Mouse (Mus musculus): ENCODE results near the gene Nxnl1.
"Not testable (repeated sequence)": the region's sequence is repeated elsewhere in the genome, so short reads cannot be mapped to it uniquely, and the experiment has no call there.

Gene Nxnl1

DNA sequence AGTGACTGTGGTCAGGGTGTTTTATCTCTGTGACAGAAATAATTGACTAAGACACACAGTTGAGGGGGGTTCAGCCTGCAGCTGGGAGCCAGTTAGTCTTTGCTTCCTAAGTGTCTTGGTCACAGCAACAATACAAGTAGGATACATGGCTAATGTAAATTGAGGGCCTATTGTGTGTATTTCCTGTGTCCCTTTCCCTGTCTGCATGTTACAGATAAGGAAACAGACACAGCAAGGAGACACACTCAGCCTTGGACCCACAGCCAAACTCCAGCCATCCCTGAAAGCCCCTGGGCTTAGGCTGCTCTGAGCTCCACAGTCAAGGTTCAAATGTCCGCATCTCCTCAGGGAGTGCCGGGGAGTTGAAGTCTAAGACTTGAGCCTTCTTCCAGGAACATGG is 11.8 kb downstream of the Nxnl1 start:
- DNase-seq (ENCODE audit: low spot score): no peak

DNA sequence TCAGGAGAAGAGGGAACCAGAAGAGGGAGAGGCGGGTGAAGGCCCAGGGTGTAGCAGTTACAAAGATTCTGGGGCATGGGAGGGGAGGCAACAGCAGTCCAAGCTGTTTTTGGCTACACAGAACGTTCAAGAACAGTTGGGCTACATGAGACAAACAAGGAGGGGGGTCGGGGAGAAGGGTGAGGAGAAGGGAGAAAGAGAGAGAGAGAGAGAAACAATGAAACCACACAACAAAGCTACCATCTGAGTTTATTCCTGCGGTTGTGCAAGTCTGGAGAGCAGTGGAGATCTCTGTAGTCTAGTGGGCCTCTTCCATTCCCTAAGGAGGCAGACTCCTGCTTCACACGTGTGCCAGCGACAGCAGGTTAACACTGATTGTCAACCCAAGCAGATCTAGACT is 12.4 kb downstream of the Nxnl1 start:
- DNase-seq (ENCODE audit: low spot score): no peak

DNA sequence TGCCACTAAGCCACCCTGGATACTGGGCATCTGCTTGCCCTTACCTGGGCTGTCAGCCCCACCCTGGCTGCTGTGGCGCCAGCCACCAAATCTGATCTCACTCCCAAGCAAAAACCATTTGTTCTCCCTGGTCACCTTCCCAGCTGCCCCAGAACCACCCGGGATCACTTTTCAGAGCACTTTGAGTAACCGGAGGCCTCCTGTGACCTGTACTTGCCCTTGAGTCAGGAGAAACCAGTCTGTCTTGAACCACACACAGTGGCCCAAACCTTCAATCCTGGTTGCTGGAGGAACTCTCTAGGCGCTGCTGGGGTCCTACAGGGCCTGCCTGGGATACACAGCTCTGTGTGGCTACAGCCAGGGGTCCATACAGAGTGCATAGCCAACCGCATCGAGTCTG is 13.6 kb downstream of the Nxnl1 start:
- no peak for DNase-seq (ENCODE audit: low spot score)

DNA sequence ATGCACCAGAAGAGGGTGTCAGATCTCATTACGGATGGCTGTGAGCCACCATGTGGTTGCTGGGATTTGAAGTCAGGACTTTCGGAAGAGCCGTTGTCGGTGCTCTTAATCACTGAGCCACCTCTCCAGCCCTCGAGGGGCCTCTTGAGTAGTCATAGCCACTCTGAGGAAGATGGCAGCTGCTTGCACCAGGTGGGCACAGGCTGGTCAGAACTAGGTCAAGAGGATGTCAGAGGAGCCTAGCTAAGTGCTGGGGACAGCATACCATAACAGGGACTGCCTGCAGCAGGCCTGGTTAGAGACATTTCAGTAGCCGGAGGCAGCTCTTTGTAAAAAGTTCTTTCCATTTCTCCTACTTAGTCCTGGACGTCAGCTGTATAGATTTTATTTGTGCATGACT is 15.6 kb downstream of the Nxnl1 start:
- DNase-seq (ENCODE audit: low spot score): no peak

DNA sequence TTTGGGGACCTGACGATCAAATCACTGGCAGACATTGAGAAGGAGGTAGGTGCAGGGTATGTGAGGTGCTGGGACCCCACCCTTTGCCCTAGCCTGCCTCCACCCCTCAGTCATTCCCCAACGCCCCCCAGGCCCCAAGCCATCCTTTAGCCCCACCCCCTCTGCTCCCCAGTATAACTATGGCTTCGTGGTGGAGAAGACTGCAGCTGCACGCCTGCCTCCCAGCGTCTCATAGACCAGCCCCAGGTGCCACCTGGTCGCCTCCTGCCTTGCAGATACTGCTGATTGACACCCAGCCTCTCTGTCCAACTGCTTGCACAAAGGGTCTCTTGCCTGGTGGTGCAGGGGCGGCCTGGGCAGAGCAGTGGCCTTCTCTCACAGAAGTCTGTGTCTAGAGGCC is 18.8 kb downstream of the Nxnl1 start:
- DNase-seq (ENCODE audit: low spot score): no peak

DNA sequence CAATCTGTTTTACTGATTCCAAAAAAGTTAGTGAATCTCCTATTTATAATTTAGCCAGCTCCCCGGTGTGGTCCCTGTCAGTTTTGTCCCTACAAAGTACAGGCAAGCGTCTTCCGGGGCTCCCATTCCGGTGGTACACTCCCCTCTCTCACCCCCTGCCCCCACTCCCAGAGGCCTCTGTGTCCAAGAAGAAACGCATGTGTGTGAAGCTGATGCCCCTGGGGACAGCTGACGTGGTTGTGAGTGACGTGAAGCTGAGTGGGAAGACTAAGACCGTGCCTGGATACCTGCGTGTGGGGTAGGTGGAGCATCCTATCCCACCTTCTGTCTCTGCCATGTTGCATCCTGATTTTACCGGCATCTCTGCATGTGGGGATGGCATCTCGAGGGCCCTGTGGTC is 21.3 kb downstream of the Nxnl1 start:
- DNase-seq (ENCODE audit: low spot score): no peak

DNA sequence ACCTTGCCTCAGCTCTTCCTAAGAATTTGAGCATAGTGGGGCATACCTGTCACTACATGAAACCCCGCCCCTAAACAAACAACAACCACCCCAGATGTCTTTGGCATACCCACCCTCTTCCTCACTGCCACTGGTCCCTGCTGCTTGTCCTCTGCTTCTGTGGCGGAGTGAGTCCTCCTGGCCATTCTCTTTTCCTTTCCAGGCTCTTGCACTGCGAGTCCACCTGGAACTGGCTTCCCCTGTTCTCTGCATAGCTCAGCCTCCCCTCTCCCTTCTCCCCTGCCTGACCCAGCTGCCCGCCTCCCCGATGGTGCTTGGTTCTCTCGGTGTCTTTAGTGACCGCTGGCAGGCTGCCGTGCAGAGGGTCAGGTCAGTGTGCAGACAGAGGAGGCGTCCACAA is 22.6 kb downstream of the Nxnl1 start:
- no peak for DNase-seq (ENCODE audit: low spot score)

DNA sequence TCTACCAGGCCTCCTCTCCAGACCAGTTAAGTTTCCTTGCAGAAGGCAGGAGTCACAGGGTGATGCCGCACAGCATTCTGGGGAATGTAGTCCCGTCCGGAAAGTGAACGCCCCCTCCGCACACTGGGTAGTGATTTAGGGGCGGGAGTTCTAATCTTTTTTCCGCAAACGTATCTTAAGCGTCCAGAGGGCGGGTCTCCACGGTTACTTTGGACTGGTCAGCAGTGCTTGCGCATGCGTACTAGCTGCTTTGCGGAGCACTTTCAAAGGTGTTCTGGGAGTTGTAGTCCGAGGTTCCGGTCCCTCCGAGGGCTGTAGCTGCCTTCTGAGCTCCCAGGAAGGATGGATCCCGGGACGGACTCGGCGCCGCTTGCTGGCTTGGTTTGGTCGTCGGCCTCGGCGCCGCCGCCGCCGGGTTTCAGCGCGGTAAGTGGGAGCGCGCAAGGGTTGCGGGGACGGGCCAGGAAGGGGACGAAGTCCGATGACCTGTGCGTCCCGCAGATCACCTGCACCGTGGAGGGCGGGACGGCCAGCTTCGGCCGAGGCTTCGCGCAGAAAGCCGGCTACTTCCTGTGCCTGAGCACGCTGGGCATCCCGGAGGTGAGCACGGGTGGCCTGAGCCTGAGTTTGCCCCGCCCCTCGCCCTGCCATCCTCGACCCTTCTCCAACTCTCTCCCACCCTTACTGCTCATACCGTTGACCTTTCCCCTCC is 23.6 kb downstream of the Nxnl1 start, which contains the start of gene Mvb12a:
Gene Mvb12a, plus strand, starts transcription at position 291 of the 712 bp plus-strand sequence.
- peak; percentile 98 for DNase-seq (ENCODE audit: low spot score)

DNA sequence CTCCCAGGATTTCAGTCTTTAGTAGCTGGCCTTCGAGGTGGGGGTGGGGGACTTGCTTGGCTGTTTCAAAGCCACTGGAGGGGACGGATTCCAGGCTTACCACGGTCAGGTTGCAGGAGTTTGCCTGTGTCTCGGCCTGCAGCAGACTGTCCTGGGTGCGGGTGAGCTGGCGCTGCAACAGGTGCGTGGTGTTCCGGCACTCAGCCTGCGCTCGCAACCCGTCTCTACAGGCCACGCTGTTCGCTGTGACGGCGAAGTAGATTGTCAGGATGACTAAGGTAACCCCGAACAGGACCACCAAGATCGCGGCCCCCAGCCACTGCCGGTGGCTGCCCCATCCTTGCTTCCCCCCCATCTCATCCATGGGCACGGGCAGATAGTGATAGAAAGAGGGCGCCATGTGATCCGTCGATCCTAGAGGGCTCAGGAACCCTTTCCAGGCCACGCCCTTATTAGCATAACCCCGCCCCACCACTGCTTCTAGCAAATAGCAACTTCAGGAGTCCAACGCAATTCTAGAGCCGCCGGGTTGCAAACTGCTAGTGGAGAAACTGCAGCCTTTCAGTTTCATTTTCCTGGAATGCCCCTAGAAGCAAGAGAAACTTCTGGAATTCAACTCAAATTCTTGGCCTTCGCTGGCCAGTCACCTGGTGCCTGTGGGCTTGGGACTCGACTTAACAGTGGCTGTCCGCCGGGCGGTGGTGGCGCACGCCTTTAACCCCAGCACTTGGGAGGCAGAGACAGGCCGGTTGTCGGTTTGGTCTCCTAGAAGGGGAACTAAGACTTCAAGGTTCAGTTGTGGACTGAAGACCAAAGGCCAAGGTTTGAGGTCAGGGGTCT is 29.2 kb downstream of the Nxnl1 start, which contains the start of gene Bst2:
Gene Bst2, minus strand, starts transcription at position 429 of the 840 bp plus-strand sequence.
- peak; percentile 89 for DNase-seq (ENCODE audit: low spot score)

DNA sequence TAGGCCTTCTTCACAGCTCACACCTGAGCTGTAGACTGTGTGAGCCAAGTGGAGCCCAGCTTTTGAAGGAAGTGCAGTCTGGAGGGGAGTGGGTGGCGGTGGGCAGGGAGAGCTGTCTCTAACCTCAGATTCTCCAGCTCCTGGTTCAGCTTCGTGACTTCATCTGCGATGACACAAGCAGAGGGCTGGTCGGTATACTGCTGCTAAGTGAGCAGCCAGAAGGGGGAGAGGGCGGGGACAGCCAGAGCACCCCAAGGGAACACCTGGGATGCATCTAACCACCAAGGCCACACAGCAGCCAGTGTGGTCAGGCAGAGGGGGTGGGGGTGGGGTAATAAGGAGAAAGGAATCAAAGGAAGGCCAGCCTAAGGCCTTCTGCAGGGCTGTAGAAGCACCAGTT is 30.7 kb downstream of the Nxnl1 start:
- peak; percentile 49 for DNase-seq (ENCODE audit: low spot score)

DNA sequence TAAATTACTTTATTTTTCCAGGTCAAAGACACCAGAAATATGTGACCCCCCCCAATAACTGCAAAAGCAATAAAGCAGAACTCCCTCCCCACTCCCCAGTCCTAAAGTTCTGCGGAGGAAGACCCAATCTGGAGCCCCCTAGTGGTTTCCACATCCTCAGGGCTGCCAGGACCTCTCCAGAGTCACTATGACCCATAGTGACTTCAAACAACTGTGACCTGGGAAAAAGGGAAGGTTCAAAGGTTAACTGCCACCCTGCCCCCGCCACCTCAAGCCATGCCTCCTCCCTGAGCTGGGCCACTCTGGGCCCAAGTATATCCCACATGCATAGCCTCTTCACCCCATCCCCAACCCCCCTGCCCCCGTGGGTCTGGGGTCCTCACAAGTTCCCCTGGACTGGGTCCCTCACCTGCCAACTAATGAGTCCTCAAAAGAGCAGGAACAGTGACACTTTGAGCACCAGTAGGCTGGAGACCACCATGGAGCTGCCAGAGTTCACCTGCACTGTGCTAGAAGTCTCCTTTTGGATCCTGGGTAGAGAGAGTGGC is 32.1 kb downstream of the Nxnl1 start:
- no peak for DNase-seq (ENCODE audit: low spot score)

DNA sequence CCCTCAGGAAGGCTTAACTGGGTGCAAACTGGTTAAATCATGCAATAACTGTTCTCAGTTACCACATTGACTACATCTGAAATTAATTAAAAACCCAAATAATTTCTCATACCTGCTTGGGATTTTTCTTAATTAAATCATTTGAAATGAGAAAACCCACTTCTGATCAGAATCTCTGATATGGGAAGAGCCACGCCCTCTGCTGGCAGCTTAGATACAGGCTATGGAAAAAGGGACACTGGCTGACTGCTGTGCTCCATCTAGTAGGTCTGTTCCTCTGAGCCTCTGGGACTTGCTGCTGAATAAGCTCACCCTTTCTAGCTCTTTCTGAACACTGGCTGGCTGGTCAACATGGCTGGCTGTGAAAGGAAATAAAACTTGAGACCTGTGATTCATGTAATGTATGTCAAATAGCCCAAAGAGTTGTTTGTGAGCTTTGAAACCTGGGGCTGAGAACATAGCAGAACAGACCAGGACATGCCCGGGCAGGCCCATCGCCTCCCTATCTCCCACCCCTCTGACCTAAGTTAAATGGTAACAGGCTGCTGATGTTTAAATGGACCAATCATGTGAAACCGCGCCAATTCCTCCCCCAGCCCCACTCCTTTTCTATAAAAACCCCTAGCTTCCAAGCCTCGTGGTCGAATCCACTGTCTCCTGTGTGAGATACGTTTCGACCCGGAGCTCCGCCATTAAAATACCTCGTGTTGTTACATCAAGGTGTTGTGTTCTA is 35.5 kb downstream of the Nxnl1 start:
- DNase-seq (ENCODE audit: low spot score): not testable (repeated sequence)

DNA sequence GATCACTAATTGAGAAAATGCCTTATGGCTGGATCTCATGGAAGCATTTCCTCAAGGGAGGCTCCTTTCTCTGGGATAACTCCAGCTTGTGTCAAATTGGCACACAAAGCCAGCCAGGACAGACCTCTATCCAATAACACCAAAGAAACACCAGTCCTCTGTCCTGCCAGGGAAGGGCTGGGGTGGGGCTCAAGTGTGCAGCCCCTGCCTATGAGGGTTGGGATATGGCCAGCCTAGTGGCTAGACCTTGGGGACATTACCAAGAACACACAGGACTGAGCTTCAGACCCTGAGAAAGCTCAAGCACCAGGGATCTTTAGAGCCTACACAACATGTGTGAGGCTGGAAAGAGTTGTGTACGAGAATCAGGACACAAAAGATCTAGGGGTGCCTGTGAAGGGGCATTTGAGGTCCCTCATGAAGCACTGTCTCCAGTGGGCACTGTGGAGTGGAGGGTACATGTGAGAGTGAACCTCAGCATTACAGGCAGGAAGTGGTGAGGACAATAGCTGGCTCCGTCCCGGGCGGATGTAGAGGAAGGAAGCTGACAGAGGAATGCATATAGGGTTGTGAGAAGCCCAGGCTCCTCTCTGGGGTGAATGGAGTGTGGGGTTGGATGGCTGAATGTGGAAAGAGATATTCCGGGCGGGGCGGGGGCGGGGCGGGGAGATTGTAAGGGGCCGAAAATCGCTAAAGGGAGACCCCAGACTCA is 37.9 kb downstream of the Nxnl1 start:
- DNase-seq (ENCODE audit: low spot score): no peak

DNA sequence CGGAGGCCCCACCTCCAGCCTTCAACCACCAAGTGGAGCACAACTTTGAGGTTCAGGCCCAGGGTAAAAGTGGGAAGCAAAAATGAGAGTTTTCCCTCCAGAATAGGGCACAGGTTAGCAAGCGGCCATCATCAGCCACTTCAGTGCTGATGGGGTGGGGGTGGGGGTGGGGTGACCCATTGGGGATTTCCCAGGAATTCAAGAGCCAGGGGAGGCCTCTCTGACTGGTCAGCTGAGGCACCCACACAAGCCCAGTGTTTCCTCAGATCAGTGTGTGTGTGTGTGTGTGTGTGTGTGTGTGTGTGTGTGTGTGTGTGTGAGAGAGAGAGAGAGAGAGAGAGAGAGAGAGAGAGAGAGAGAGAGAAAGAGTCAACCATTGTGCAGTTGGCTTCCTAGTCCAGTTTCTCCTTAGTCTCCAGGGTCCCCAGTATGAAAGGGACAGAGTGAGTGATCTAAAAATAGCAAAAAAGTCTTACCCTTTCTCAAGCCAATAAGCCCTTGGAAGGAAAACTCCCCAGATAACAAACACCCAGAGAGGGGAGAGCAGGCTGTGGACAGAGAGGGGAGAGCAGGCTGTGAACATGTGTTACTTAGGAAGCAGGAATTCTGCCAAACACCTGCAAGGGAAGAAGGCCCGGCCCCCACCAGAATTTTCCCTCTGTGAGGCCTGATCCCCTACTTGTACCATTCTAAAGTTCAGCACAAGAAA is 39.1 kb downstream of the Nxnl1 start:
- no peak for DNase-seq (ENCODE audit: low spot score)

DNA sequence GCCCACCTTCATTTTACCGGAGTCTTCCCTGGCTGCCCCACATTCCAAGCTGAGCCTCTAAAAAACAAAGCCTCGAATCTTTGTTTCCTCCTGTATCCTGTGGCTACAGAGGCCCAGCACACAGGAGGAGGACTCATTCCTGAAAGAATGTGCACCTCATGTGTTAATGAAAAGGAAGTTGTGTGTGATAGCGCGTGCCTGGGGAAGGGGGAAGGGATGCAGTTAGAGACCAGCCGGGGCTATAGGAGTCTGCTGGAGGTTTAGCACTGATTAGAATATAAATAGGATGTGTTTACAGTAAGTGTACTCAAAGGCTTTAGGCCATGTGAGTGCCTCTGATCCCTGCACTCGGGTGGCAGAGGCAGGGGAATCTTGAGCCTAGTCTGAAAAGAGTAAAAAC is 40.1 kb downstream of the Nxnl1 start:
- DNase-seq (ENCODE audit: low spot score): no peak

DNA sequence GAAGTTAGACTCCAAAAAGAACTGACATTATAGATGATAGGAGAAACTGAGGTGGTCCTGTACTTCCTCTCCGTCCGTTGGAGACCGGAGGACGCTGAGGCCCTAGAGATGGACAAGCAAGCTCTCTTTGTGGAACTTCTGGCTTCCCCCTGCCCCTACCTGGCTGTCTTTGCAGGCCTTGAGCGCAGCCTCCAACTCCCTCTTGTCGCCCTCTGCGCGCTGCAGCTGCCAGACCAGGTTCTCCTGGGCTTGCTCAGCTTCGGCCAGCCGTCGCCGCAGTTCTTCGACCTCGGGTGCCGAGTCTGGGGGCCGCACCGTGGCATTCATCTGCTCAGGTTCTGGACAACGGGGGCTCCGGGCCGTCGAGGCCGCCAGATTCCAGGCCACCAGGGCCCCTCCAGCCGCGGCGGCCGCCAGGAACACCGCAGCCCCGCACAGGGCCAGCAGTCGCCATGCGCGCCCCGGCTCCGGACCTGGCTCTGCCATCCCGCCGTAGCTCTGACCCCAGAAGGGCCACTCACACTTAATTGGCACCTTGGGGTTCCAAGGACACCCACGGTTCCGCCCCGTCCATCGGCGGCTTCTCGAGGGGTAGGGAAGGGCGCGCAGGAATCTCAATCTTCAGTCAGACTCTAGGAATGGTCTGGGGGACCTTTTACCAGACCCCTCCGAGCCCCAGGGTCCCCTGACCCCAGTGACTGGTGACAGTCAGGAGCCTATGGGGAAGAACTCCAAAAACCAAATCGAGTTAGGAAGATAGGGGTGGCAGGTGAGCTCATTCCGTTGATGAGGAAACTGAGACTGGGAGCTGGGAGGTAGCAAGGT is 41.0 kb downstream of the Nxnl1 start, which contains the start of gene Ccdc194:
Gene Ccdc194, minus strand, starts transcription at position 486 of the 825 bp plus-strand sequence.
- DNase-seq (ENCODE audit: low spot score): no peak

DNA sequence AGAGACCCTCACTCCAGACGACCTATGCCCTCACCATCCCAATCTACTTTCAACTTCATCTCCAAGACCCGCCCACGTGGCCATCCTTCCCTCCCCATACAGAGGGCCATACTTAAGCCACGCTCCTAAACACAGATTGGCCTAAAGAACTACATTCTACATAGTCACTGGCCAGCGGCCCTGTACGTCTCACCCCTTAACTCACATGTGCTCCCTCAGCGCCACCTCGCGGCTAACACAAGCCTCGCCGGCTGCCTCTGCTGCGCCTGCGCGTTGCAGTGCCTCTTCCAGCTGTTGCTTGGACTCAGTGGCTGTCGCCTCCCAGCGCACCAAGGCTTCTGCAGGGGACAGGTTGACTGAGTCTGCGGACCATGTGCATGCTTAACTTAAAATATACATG is 44.8 kb downstream of the Nxnl1 start:
- peak; percentile 87 for DNase-seq (ENCODE audit: low spot score)

DNA sequence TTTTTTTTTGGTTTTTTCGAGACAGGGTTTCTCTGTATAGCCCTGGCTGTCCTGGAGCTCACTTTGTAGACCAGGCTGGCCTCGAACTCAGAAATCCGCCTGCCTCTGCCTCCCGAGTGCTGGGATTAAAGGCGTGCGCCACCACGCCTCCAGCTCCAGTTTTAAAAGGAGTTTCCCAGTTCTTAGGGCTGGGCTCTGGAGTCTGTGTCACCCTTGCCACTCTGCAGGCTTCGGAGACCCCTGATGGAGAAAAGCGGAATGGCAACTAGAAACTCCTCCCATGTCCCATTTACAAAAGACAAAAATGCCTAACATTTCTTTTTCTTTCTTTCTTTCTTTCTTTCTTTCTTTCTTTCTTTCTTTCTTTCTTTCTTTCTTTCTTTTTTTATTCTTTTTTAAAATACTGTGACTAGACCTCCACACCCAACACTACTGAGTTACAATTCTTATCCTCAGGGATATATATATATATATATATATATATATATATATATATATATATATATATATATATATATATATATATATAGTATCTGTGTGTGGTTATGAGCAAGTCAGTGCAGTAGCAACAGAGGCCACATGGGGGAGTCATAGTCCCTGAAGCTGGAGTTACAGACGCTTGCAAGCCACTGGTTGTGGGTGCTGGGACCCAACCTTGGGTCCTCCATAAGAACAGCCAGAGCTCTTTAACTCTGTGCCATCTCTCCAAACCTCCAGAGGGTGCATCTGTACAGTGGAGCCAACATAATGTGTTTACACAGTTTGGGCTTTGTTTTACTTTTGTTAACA is 47.2 kb downstream of the Nxnl1 start:
- DNase-seq (ENCODE audit: low spot score): not testable (repeated sequence)

DNA sequence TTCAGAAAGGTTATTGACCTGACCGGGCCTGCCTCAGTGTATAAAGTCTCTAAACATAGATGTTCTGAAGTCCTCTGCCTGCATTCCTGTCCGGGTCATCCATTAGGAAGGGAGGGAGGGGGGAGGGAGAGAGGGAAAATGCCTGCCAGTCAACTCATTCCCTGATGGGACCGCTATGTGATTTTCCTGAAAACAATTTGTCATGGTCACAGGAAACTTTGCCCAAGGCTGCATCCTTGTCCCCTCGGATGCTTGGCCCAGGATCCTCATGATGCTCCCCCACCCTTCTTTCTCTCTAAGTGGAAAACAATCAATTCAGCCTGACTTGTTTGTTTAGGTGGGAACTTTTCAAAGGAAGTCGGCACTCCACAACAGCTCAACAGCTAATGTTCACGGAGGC is 49.6 kb downstream of the Nxnl1 start:
- no peak for DNase-seq (ENCODE audit: low spot score)
